Comparison of ENCODE assay signal across 8 mouse cellular contexts in genomic region chr4:59805181-59805967, GRCm38 (mm10). TPM values are rescaled to one million over a fixed set of nuclear protein-coding genes. Genes with fewer than 3 reads are reported as not detected.
DNase-seq lines count a peak whose midpoint lies in the region; ATAC-seq lines count a peak whose summit lies in the region.

Snx30 (plus strand) TSS chr4:59805840.

- peak; percentile 91 to 92 for DNase-seq in adrenal gland, adult 18-20 months (ENCODE audit: low spot score in 2 of 2)
- peak; percentile 89 for DNase-seq in embryo, embryonic 10 days (ENCODE audit: low spot score)
- DNase-seq in gastrocnemius, postnatal 10 days: peak; percentile 90
- DNase-seq in induced T-regulatory cell, adult 2 months (ENCODE audit: low read depth): peak; percentile 93
- DNase-seq in left cerebral cortex, postnatal 14 days (ENCODE audit: low spot score in 2 of 2): peak; percentile 89 to 92
- peak; percentile 87 for DNase-seq in right cerebral cortex, postnatal 14 days
- peak; percentile 79 to 87 for DNase-seq in urinary bladder, postnatal 36 days (ENCODE audit: low spot score in 2 of 2)

- peak; percentile 56 for ATAC-seq in megakaryocyte-erythroid progenitor cell, adult 5-6 weeks (replicated peaks; ENCODE audit: low FRiP score, low TSS enrichment, poor library complexity, severe bottlenecking)

- intact Hi-C loops in left cerebral cortex, postnatal 14 days (cut with DNase I): loop anchor here (5.0 kb wide), 1 partner anchor 67 kb away; no protein-coding TSS in a partner anchor

RNA-seq across cellular contexts. Expression of gene Snx30, which starts in this region (rescaled TPM):
- 1 to 10 TPM; 4.1 to 5.1 TPM for total RNA-seq in adrenal gland, adult 18-20 months (2021)
- total RNA-seq in gastrocnemius, postnatal 10 days (2021): 10 to 100 TPM in 1 of 2 experiments, 1 to 10 TPM in 1; 5.9 to 10.8 TPM
- total RNA-seq in left cerebral cortex, postnatal 14 days (2021): 10 to 100 TPM; 40.4 to 41.3 TPM
- total RNA-seq in megakaryocyte-erythroid progenitor cell, adult 5-6 weeks (2014; fragmentation: Nextera tagmentation): 6.6 and 11.2 TPM in 2 replicates
- 4.9 and 13.2 TPM in 2 replicates for total RNA-seq in megakaryocyte-erythroid progenitor cell, adult 5-6 weeks (2017)

Comparison
In these comparisons a context has a peak if more than half of its experiments do, and no peak if none do; other contexts are left out.
1. Peak in every context shown above with its lines: DNase-seq and ATAC-seq.